Mouse (Mus musculus): ENCODE data around the gene Klk4. TPM values are rescaled to one million over a fixed set of nuclear protein-coding genes. Genes with fewer than 3 reads are reported as not detected.

Gene Klk4
- polyA plus RNA-seq, 1 experiment: not detected

- no peak overlapping the region for H3K4me3 ChIP-seq (ENCODE audit: insufficient read depth, low read length)
- TF ChIP-seq POLR2A (IDR thresholded peaks at IDR 0.05; ENCODE audit: extremely low read depth, insufficient read depth, low read length): no peak
- no peak for TF ChIP-seq CTCF (IDR thresholded peaks at IDR 0.05; ENCODE audit: extremely low read depth, insufficient read depth, low read length)
- H3K4me1 ChIP-seq (ENCODE audit: control insufficient read depth, insufficient read depth, low read length): no peaks in the 10 kb centered on the region
- H3K27ac ChIP-seq (ENCODE audit: insufficient read depth, low read length): no peak overlapping the region
Measured at GRCm38 (mm10) chr7:43918426-43918825, 37.5 kb downstream of the Klk4 start.

GRCm38 (mm10) chr7:43918871-43919270, 37.9 kb downstream of the Klk4 start:
- Histone ChIP-seq H3K27ac (ENCODE audit: insufficient read depth, low read length) (no peak overlapping the region), H3K4me1 (ENCODE audit: control insufficient read depth, insufficient read depth, low read length) (no peaks in the 10 kb centered on the region), H3K4me3 (ENCODE audit: insufficient read depth, low read length) (no peak overlapping the region)
- TF ChIP-seq CTCF (IDR thresholded peaks at IDR 0.05; ENCODE audit: extremely low read depth, insufficient read depth, low read length) (no peak), POLR2A (IDR thresholded peaks at IDR 0.05; ENCODE audit: extremely low read depth, insufficient read depth, low read length) (no peak)

GRCm38 (mm10) chr7:43919559-43920451, 38.8 kb downstream of the Klk4 start:
- H3K4me1 ChIP-seq (ENCODE audit: control insufficient read depth, insufficient read depth, low read length): no peaks in the 10 kb centered on the region
- TF ChIP-seq CTCF (IDR thresholded peaks at IDR 0.05; ENCODE audit: extremely low read depth, insufficient read depth, low read length): peak; percentile 78
- TF ChIP-seq POLR2A (IDR thresholded peaks at IDR 0.05; ENCODE audit: extremely low read depth, insufficient read depth, low read length): no peak
- H3K27ac ChIP-seq (ENCODE audit: insufficient read depth, low read length): no peak overlapping the region
- no peak overlapping the region for H3K4me3 ChIP-seq (ENCODE audit: insufficient read depth, low read length)

GRCm38 (mm10) chr7:43920582-43920981, 39.6 kb downstream of the Klk4 start:
- Histone ChIP-seq H3K27ac (ENCODE audit: insufficient read depth, low read length) (no peak overlapping the region), H3K4me3 (ENCODE audit: insufficient read depth, low read length) (no peak overlapping the region), H3K4me1 (ENCODE audit: control insufficient read depth, insufficient read depth, low read length) (no peaks in the 10 kb centered on the region)
- TF ChIP-seq POLR2A (IDR thresholded peaks at IDR 0.05; ENCODE audit: extremely low read depth, insufficient read depth, low read length) (no peak), CTCF (IDR thresholded peaks at IDR 0.05; ENCODE audit: extremely low read depth, insufficient read depth, low read length) (no peak)

GRCm38 (mm10) chr7:43921087-43921486, 40.1 kb downstream of the Klk4 start:
- TF ChIP-seq CTCF (IDR thresholded peaks at IDR 0.05; ENCODE audit: extremely low read depth, insufficient read depth, low read length) (no peak), POLR2A (IDR thresholded peaks at IDR 0.05; ENCODE audit: extremely low read depth, insufficient read depth, low read length) (no peak)
- no peak overlapping the region for H3K27ac ChIP-seq (ENCODE audit: insufficient read depth, low read length)
- no peak overlapping the region for H3K4me3 ChIP-seq (ENCODE audit: insufficient read depth, low read length)
- H3K4me1 ChIP-seq (ENCODE audit: control insufficient read depth, insufficient read depth, low read length): no peaks in the 10 kb centered on the region

GRCm38 (mm10) chr7:43921941-43922340, 41.0 kb downstream of the Klk4 start:
- TF ChIP-seq POLR2A (IDR thresholded peaks at IDR 0.05; ENCODE audit: extremely low read depth, insufficient read depth, low read length): no peak
- no peak for TF ChIP-seq CTCF (IDR thresholded peaks at IDR 0.05; ENCODE audit: extremely low read depth, insufficient read depth, low read length)
- no peak overlapping the region for H3K4me3 ChIP-seq (ENCODE audit: insufficient read depth, low read length)

GRCm38 (mm10) chr7:43925985-43926384, 45.0 kb downstream of the Klk4 start:
- no peak overlapping the region for H3K4me3 ChIP-seq (ENCODE audit: insufficient read depth, low read length)
- TF ChIP-seq POLR2A (IDR thresholded peaks at IDR 0.05; ENCODE audit: extremely low read depth, insufficient read depth, low read length) (no peak), CTCF (IDR thresholded peaks at IDR 0.05; ENCODE audit: extremely low read depth, insufficient read depth, low read length) (0 out of 2 replicates have a peak, but pooled peaks have one; percentile 5)
- H3K27ac ChIP-seq (ENCODE audit: insufficient read depth, low read length): no peak overlapping the region
- H3K4me1 ChIP-seq (ENCODE audit: control insufficient read depth, insufficient read depth, low read length): no peaks in the 10 kb centered on the region

More at GRCm38 (mm10) chr7:43921941-43922340, 41.0 kb downstream of the Klk4 start:
- no peaks in the 10 kb centered on the region for H3K4me1 ChIP-seq (ENCODE audit: control insufficient read depth, insufficient read depth, low read length)
- H3K27ac ChIP-seq (ENCODE audit: insufficient read depth, low read length): no peak overlapping the region

GRCm38 (mm10) chr7:43928521-43928920, 47.6 kb downstream of the Klk4 start:
- Histone ChIP-seq H3K27ac (ENCODE audit: insufficient read depth, low read length) (no peak overlapping the region), H3K4me1 (ENCODE audit: control insufficient read depth, insufficient read depth, low read length) (no peaks in the 10 kb centered on the region), H3K4me3 (ENCODE audit: insufficient read depth, low read length) (no peak overlapping the region)
- TF ChIP-seq POLR2A (IDR thresholded peaks at IDR 0.05; ENCODE audit: extremely low read depth, insufficient read depth, low read length) (no peak), CTCF (IDR thresholded peaks at IDR 0.05; ENCODE audit: extremely low read depth, insufficient read depth, low read length) (peak; percentile 27; the same call in 1 of the 2 replicates)

- Histone ChIP-seq H3K4me1 (ENCODE audit: control insufficient read depth, insufficient read depth, low read length) (no peaks in the 10 kb centered on the region), H3K27ac (ENCODE audit: insufficient read depth, low read length) (no peak overlapping the region), H3K4me3 (ENCODE audit: insufficient read depth, low read length) (no peak overlapping the region)
- no peak for TF ChIP-seq CTCF (IDR thresholded peaks at IDR 0.05; ENCODE audit: extremely low read depth, insufficient read depth, low read length)
- no peak for TF ChIP-seq POLR2A (IDR thresholded peaks at IDR 0.05; ENCODE audit: extremely low read depth, insufficient read depth, low read length)
Measured at GRCm38 (mm10) chr7:43932337-43932736, 51.4 kb downstream of the Klk4 start.

- no peaks in the 10 kb centered on the region for H3K4me1 ChIP-seq (ENCODE audit: control insufficient read depth, insufficient read depth, low read length)
- no peak within 1 kb of the TSS for H3K4me3 ChIP-seq (ENCODE audit: insufficient read depth, low read length)
- H3K27ac ChIP-seq (ENCODE audit: insufficient read depth, low read length): no peak within 1 kb of the TSS
- TF ChIP-seq POLR2A (IDR thresholded peaks at IDR 0.05; ENCODE audit: extremely low read depth, insufficient read depth, low read length) (no peak), CTCF (IDR thresholded peaks at IDR 0.05; ENCODE audit: extremely low read depth, insufficient read depth, low read length) (no peak)
Measured at GRCm38 (mm10) chr7:43933440-43933839, 52.5 kb downstream of the Klk4 start, which contains the start of gene Klk15. Klk15 (plus strand) TSS chr7:43933740.
